In genomic region chr16:8512830-8513229, GRCm38 (mm10) we compare ENCODE assay signal across 7 mouse cellular contexts. TPM values are rescaled to one million over a fixed set of nuclear protein-coding genes. Genes with fewer than 3 reads are reported as not detected.
DNase-seq lines count a peak whose midpoint lies in the region; ATAC-seq and TF ChIP-seq lines count a peak whose summit lies in the region.

No protein-coding gene starts in this region.

- H3K4me2 ChIP-seq in lung, embryonic 16.5 days (ENCODE audit: low read depth, low read length) = peak overlapping the region; percentile 79
- H3K4me2 ChIP-seq in forebrain, embryonic 13.5 days = peak overlapping the region; percentile 78
- peak overlapping the region; percentile 78 for H3K4me2 ChIP-seq in limb, embryonic 15.5 days
- H3K4me2 ChIP-seq in stomach, postnatal 0 days (replicated peaks; ENCODE audit: low read depth) = peak overlapping the region; percentile 74

- no peaks in the 10 kb centered on the region for H3K36me3 ChIP-seq in lung, embryonic 16.5 days (ENCODE audit: control insufficient read depth, insufficient read depth, low read length)
- no peaks in the 10 kb centered on the region for H3K36me3 ChIP-seq in forebrain, embryonic 13.5 days (ENCODE audit: poor library complexity, severe bottlenecking)
- 0 out of 2 replicates have a peak, but pooled peaks cover 4% of the 10 kb centered on the region for H3K36me3 ChIP-seq in limb, embryonic 15.5 days
- no peaks in the 10 kb centered on the region for H3K36me3 ChIP-seq in stomach, postnatal 0 days (ENCODE audit: control insufficient read depth, insufficient read depth, low read length)

- H3K9ac ChIP-seq in lung, embryonic 16.5 days (ENCODE audit: low read length) = peak overlapping the region; percentile 30
- H3K9ac ChIP-seq in forebrain, embryonic 13.5 days = peak overlapping the region; percentile 40; the same call in 1 of the 2 replicates
- H3K9ac ChIP-seq in limb, embryonic 15.5 days = peak overlapping the region; percentile 14; the same call in 1 of the 2 replicates
- H3K9ac ChIP-seq in stomach, postnatal 0 days (ENCODE audit: low read length) = no peak overlapping the region; the same call in 1 of the 2 replicates

- H3K27me3 ChIP-seq in lung, embryonic 16.5 days (ENCODE audit: control insufficient read depth, insufficient read depth, low read depth, low read length) = peaks cover 2% of the 10 kb centered on the region; the same call in 1 of the 2 replicates
- H3K27me3 ChIP-seq in forebrain, embryonic 13.5 days = peaks cover 38% of the 10 kb centered on the region
- no peaks in the 10 kb centered on the region for H3K27me3 ChIP-seq in limb, embryonic 15.5 days
- H3K27me3 ChIP-seq in stomach, postnatal 0 days (ENCODE audit: control insufficient read depth, insufficient read depth, low read length) = no peaks in the 10 kb centered on the region; the same call in 1 of the 2 replicates

- peaks cover 14% of the 10 kb centered on the region for H3K4me1 ChIP-seq in lung, embryonic 16.5 days (replicated peaks; ENCODE audit: control insufficient read depth, insufficient read depth, low read length)
- peaks cover 21% of the 10 kb centered on the region for H3K4me1 ChIP-seq in forebrain, embryonic 13.5 days
- peaks cover 19% of the 10 kb centered on the region for H3K4me1 ChIP-seq in limb, embryonic 15.5 days
- H3K4me1 ChIP-seq in stomach, postnatal 0 days (replicated peaks; ENCODE audit: control insufficient read depth, insufficient read depth) = no peaks in the 10 kb centered on the region

- ATAC-seq in lung, embryonic 16.5 days (ENCODE audit: low read depth) = peak; percentile 1; the same call in 1 of the 2 replicates
- no peak for ATAC-seq in forebrain, embryonic 13.5 days
- ATAC-seq in limb, embryonic 15.5 days (ENCODE audit: insufficient number of reproducible peaks, low FRiP score, low TSS enrichment, low read depth) = no peak; the same call in 1 of the 2 replicates
- 0 out of 2 replicates have a peak, but pooled peaks have one; percentile 10 for ATAC-seq in stomach, postnatal 0 days (ENCODE audit: low FRiP score, low TSS enrichment)

- no peaks in the 10 kb centered on the region for H3K9me3 ChIP-seq in lung, embryonic 16.5 days (ENCODE audit: control insufficient read depth, low read length)
- H3K9me3 ChIP-seq in forebrain, embryonic 13.5 days (replicated peaks) = no peaks in the 10 kb centered on the region
- H3K9me3 ChIP-seq in limb, embryonic 15.5 days = no peaks in the 10 kb centered on the region
- H3K9me3 ChIP-seq in stomach, postnatal 0 days (ENCODE audit: control insufficient read depth, low read length) = no peaks in the 10 kb centered on the region

- no peak for DNase-seq in lung, postnatal 4 days
- DNase-seq in stomach, postnatal 0 days (ENCODE audit: low spot score) = no peak
- DNase-seq in thymus, postnatal 25 days = no peak
- DNase-seq in thymus, postnatal 10 days (ENCODE audit: low spot score in 2 of 2) = no peak

- no peak for TF ChIP-seq CTCF in stomach, postnatal 0 days (IDR thresholded peaks at IDR 0.05; ENCODE audit: low read depth)

- WGBS in lung, embryonic 16.5 days = under 1% methylated on average over 5 of the region's 5 CpGs
- 1% methylated on average over 5 of the region's 5 CpGs for WGBS in forebrain, embryonic 13.5 days
- 0% methylated on average over 5 of the region's 5 CpGs for WGBS in limb, embryonic 15.5 days
- WGBS in stomach, postnatal 0 days = 1% methylated on average over 5 of the region's 5 CpGs

- no peak for TF ChIP-seq EP300 in stomach, postnatal 0 days (optimal IDR thresholded peaks at IDR 0.05)

- H3K4me3 ChIP-seq in lung, embryonic 16.5 days (ENCODE audit: low read length) = peak overlapping the region; percentile 65
- peak overlapping the region; percentile 61 for H3K4me3 ChIP-seq in forebrain, embryonic 13.5 days
- H3K4me3 ChIP-seq in limb, embryonic 15.5 days = peak overlapping the region; percentile 64
- peak overlapping the region; percentile 45 for H3K4me3 ChIP-seq in stomach, postnatal 0 days (ENCODE audit: low read depth, low read length)

- no peak overlapping the region for H3K27ac ChIP-seq in lung, embryonic 16.5 days (ENCODE audit: low read length)
- no peak overlapping the region for H3K27ac ChIP-seq in forebrain, embryonic 13.5 days
- no peak overlapping the region for H3K27ac ChIP-seq in limb, embryonic 15.5 days
- no peak overlapping the region for H3K27ac ChIP-seq in stomach, postnatal 0 days (replicated peaks)

RNA-seq across cellular contexts. Expression of gene Abat, which starts 0.4 kb away (rescaled TPM):
- 18.3 and 19.6 TPM in 2 replicates for polyA plus RNA-seq in lung, embryonic 16.5 days (2015; fragmentation: Nextera tagmentation; extraction: Ambion mirVana)
- polyA plus RNA-seq in forebrain, embryonic 13.5 days (2015; fragmentation: Nextera tagmentation; extraction: Ambion mirVana) = 42.7 and 47.7 TPM in 2 replicates
- 19.8 and 24.0 TPM in 2 replicates for polyA plus RNA-seq in limb, embryonic 15.5 days (2015; fragmentation: Nextera tagmentation; extraction: Ambion mirVana)
- 4.1 and 4.2 TPM in 2 replicates for polyA plus RNA-seq in stomach, postnatal 0 days (2015; fragmentation: Nextera tagmentation; extraction: Ambion mirVana)

RNA-seq across cellular contexts. Expression of gene Mettl22, which starts 42.2 kb away (rescaled TPM):
- 13.9 and 14.8 TPM in 2 replicates for polyA plus RNA-seq in lung, embryonic 16.5 days (2015; fragmentation: Nextera tagmentation; extraction: Ambion mirVana)
- polyA plus RNA-seq in forebrain, embryonic 13.5 days (2015; fragmentation: Nextera tagmentation; extraction: Ambion mirVana) = 28.9 and 31.6 TPM in 2 replicates
- 19.5 and 21.1 TPM in 2 replicates for polyA plus RNA-seq in limb, embryonic 15.5 days (2015; fragmentation: Nextera tagmentation; extraction: Ambion mirVana)
- polyA plus RNA-seq in stomach, postnatal 0 days (2015; fragmentation: Nextera tagmentation; extraction: Ambion mirVana) = 9.3 and 12.1 TPM in 2 replicates

Comparison
In these comparisons a context has a peak if more than half of its experiments do, and no peak if none do; other contexts are left out.
1. ATAC-seq: peak in lung, embryonic 16.5 days (single experiment) and stomach, postnatal 0 days (single experiment); none in forebrain, embryonic 13.5 days (single experiment) and limb, embryonic 15.5 days (single experiment).
2. Peak in every context shown above with its lines, with median percentiles within 50 percentile points of each other: H3K4me2 ChIP-seq and H3K4me3 ChIP-seq.